Mouse (Mus musculus): ENCODE data around the gene Prm1.

The Prm1 gene

GRCm38 (mm10) chr16:10783152-10783434 lies 22.5 kb downstream of the Prm1 start:
- DNase-seq (ENCODE audit: low spot score in 2 of 2) = no peak

DNA sequence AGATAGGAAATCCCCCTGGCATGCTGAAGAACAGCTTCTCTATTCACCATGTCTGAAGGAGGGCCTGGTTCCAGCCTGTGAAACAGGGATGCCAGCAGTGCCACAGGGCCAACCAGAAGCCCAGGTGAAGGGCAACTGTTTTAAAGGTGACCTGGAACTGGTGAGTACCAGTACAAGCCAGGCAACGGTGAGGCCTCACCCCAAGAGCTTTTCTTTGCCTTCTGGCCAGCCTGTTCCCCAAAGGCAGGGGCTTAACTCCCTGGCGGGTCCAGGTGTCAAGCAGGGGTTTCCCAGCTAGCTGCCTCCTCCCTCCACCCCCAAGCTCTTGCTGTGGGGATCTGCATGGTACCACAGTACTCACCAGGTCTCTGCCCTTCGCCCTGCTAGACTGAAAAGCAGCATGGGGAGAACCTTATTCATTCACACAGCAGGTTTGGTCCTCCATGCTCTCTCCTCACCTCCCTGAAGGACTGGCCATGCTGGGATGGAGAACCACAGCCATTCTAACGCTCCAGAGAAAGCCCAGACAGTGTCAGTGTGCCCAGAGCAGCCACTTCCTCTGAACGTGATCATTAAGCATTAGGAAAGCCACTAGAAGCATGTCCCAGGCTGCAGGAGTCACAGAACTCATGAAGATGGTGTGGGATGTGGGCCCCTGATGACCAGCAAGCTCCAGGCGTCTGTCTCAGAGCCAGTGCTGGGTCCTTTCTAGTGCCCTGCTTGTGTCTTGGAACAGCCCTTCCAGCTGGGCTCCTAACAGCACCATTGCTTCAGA lies 23.1 kb downstream of the Prm1 start:
- no peak for DNase-seq (ENCODE audit: low spot score in 2 of 2)

GRCm38 (mm10) chr16:10781862-10782371 lies 23.7 kb downstream of the Prm1 start:
- DNase-seq (ENCODE audit: low spot score in 2 of 2) = no peak

DNA sequence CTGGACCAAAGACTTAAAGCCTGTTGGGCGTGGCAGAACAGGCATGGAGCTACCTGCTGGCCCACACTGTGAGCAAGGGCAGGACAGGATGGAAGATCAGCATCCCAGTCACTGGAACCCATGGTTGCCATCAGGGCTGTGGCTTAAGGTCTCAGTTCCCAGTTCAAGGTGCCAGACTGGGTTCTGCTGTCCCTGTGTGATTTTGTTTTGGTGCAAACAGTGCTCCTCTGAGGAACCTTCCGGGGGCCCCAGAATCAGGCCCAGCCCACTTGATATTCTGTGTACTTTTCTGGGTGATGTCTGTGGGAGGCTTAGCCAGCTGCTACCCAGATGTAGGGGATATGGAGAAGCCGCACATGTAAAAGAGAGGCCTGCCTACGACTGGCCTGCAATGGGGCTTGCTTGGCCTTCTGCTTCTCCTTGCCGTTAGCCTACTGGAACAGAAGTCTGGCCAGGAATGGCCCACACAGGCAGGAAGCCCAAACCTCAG lies 25.0 kb downstream of the Prm1 start:
- DNase-seq (ENCODE audit: low spot score in 2 of 2) = no peak

DNA sequence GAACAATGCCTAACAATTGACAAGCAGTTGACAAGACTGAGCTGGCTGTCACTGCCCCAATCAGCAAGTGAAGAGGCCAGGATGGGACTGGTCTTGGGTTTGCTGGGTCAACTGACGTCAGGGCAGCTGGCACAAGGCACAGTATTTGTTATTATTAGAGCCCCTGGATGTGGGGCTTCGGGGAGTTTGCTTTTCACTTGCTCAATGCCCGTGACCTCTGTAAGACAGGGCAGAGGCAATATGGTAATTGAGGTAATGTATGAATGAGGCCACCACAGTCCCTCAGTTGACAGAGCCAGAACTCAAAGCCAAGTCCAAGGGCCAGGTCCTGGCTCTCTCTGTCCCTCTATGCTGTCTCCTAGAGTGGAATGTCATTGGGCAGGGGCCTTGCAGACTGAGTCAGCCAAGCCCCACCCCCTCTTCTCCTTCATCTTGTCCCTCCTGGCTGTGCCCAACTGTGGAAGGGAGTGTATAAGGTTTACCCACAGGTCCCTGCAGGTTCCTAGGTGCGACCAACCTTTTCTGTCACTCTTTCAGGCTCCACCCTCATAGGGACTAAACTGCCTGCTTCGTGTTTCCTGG lies 28.0 kb downstream of the Prm1 start:
- no peak for DNase-seq (ENCODE audit: low spot score in 2 of 2)

- no peak for DNase-seq (ENCODE audit: low spot score in 2 of 2)
These were observed 29.3 kb downstream of the Prm1 start for GRCm38 (mm10) chr16:10776322-10776721.

DNA sequence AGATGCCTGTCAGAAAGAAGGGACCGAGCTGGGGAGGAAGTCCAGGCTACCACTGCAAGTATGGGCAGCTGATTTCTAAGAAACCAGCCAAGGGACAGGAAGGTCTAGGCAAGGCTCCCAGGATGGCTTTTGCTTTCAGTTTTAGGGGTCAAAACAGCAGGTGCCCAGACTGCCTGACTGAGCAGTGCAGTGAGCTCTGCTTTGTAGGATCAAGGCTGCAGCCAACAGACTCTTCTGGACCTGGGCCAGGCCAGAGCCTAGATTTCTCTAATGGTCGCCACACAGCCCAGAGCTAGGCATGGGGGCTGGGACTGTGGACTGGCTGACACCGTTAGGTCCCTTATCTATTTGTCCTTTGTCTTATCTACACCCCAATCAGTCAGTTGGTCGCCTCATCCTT lies 30.9 kb downstream of the Prm1 start:
- DNase-seq (ENCODE audit: low spot score in 2 of 2) = no peak

DNA sequence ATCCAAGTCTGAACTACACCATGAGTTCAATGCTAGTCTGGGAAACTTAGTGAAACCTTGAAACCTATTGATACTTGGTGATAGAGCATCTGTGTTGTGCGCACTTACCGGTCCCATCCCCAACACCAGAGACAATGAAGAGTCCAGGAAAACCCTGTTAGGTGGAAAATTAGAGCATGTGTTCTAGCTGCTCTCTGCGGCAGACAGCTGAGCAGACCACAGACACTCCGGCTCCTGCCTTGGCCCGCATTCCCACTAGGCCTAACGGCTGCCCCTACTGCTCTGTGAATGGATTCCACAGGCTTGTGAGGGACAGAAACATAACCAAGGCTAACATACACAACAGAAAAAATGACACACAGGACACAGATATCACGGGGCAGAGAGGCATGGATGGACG lies 32.1 kb downstream of the Prm1 start:
- no peak for DNase-seq (ENCODE audit: low spot score in 2 of 2)

GRCm38 (mm10) chr16:10771769-10772510 lies 33.7 kb downstream of the Prm1 start:
- no peak for DNase-seq (ENCODE audit: low spot score in 2 of 2)

GRCm38 (mm10) chr16:10770531-10771325 lies 34.9 kb downstream of the Prm1 start:
- no peak for DNase-seq (ENCODE audit: low spot score in 2 of 2)

DNA sequence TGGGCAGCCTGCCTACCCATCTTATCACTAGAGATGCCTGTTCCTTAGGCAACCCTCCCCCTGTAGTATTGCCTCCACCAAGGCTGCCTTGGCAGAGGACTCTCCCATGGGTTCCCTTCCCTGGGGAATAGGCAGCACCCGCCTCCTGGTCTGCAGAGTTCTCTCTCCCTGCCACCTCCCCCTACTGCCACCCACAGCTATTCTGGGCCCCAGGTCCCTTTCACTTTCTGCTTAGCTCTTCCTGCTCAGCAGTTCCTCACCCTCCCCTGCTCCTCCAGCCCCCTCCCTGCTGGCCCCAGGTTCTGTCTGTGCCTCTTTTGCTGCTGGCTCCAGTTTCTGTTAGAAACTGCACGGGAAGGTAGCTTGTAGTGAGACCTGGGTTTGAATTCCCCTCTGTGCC lies 36.0 kb downstream of the Prm1 start:
- DNase-seq (ENCODE audit: low spot score in 2 of 2) = no peak

- DNase-seq (ENCODE audit: low spot score in 2 of 2) = no peak
These were observed 36.8 kb downstream of the Prm1 start for GRCm38 (mm10) chr16:10768821-10769220.

- peak; percentile 56 to 63 for DNase-seq (ENCODE audit: low spot score in 2 of 2)
These were observed 38.5 kb downstream of the Prm1 start for GRCm38 (mm10) chr16:10767158-10767557.

DNA sequence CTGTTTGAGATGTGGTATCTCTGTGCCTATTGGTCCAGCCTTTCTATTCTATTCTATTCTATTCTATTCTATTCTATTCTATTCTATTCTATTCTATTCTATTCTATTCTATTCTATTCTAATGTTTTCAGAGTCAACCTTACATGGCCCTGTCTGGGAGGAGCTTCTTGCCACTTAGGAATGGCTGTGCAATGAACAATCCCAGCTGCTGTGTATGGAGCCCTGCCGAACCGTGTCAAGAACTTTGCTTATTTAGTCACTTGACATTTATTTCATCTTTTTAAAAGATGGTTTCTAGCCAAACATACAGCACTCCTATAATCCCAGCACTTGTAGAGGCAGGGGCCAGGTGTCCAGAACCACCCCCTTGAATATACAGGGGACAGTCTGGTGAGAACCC lies 41.3 kb downstream of the Prm1 start:
- no peak for DNase-seq (ENCODE audit: low spot score in 2 of 2)

- DNase-seq (ENCODE audit: low spot score in 2 of 2) = no peak
These were observed 41.9 kb downstream of the Prm1 start for GRCm38 (mm10) chr16:10763540-10764264.

GRCm38 (mm10) chr16:10762569-10763180 lies 43.0 kb downstream of the Prm1 start:
- no peak for DNase-seq (ENCODE audit: low spot score in 2 of 2)

GRCm38 (mm10) chr16:10761182-10761581 lies 44.5 kb downstream of the Prm1 start:
- DNase-seq (ENCODE audit: low spot score in 2 of 2) = no peak

- no peak for DNase-seq (ENCODE audit: low spot score in 2 of 2)
These were observed 49.5 kb downstream of the Prm1 start for GRCm38 (mm10) chr16:10756168-10756567.

DNA sequence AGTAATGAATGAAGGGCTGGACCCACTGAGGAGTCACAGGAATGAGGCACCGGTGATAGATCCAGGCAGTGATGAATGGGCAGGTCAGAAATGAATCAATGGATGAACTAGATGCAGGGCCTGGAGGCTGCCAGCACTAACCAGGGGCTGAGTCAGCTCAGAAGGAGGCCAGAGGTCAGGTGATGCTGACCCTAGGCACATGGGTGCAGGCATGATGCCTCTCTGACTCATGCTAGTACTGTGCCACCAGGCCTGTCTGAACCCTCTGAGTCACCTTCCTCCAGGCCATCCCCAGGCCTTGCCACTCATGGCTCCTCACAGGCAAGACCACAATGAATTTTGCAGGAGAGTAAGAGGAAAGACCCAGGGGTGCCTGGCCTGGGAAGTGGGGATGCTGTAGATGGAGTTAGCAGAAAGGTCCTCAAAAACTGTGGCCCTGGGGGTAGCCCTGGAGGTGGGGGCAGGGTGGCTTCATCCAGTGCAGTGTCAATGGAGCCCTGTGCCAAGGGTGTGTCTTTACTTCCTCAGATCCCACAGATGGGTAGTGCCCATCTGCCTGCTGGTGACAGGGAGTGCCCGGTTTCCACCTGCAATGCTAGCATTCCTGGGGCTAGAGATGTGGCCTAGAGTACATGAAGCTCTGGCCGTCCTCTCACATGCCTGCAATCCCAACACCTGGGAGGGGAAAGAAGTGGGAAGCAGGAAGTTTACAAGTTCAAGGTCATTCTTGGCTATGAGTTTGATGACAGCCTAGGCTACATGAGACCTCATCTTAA lies 50.9 kb downstream of the Prm1 start:
- peak; percentile 32 to 59 for DNase-seq (ENCODE audit: low spot score in 2 of 2)

- DNase-seq (ENCODE audit: low spot score in 2 of 2) = no peak
These were observed 55.8 kb downstream of the Prm1 start for GRCm38 (mm10) chr16:10749824-10750223.

All from urinary bladder, postnatal 36 days (tissue).